Mouse (Mus musculus): ENCODE results near the gene Pgm2. TPM values are rescaled to one million over a fixed set of nuclear protein-coding genes. Genes with fewer than 3 reads are reported as not detected.

Pgm2 gene
- polyA plus RNA-seq, 1 experiment from 2014 or later = 25.1 TPM

- DNase-seq (ENCODE audit: low spot score) = no peak
- no peak overlapping the region for H3K27ac ChIP-seq (replicated peaks)
- WGBS = 64% methylated on average over 5 of the region's 5 CpGs
Observed at GRCm38 (mm10) chr5:64125783-64126182, 33.0 kb downstream of the Pgm2 start.

GRCm38 (mm10) chr5:64131550-64131949, 38.8 kb downstream of the Pgm2 start:
- Histone ChIP-seq H3K27ac (replicated peaks) (no peak overlapping the region), H3K36me3 (peaks cover 16% of the 10 kb centered on the region), H3K4me1 (no peaks in the 10 kb centered on the region), H3K4me3 (no peak overlapping the region), H3K27me3 (ENCODE audit: low read depth, poor library complexity, severe bottlenecking) (no peaks in the 10 kb centered on the region), H3K9me3 (replicated peaks) (no peaks in the 10 kb centered on the region)
- no peak for DNase-seq (ENCODE audit: low spot score)
- 76% methylated on average over 5 of the region's 5 CpGs for WGBS

More at GRCm38 (mm10) chr5:64125783-64126182, 33.0 kb downstream of the Pgm2 start:
- no peaks in the 10 kb centered on the region for H3K4me1 ChIP-seq
- H3K36me3 ChIP-seq = peaks cover 17% of the 10 kb centered on the region
- no peaks in the 10 kb centered on the region for H3K9me3 ChIP-seq (replicated peaks)
- no peak overlapping the region for H3K4me3 ChIP-seq
- H3K27me3 ChIP-seq (ENCODE audit: low read depth, poor library complexity, severe bottlenecking) = no peaks in the 10 kb centered on the region

- Histone ChIP-seq H3K4me3 (no peak overlapping the region), H3K27ac (replicated peaks) (no peak overlapping the region), H3K27me3 (ENCODE audit: low read depth, poor library complexity, severe bottlenecking) (no peaks in the 10 kb centered on the region), H3K9me3 (replicated peaks) (no peaks in the 10 kb centered on the region), H3K4me1 (no peaks in the 10 kb centered on the region), H3K36me3 (0 out of 2 replicates have a peak, but pooled peaks cover under 1% of the 10 kb centered on the region)
- no peak for DNase-seq (ENCODE audit: low spot score)
- 92% methylated on average over 4 of the region's 4 CpGs for WGBS
Observed at GRCm38 (mm10) chr5:64133901-64134300, 41.2 kb downstream of the Pgm2 start.

GRCm38 (mm10) chr5:64136325-64136724, 43.6 kb downstream of the Pgm2 start:
- no peak overlapping the region for H3K4me3 ChIP-seq
- no peaks in the 10 kb centered on the region for H3K4me1 ChIP-seq
- no peak for DNase-seq (ENCODE audit: low spot score)
- no peaks in the 10 kb centered on the region for H3K36me3 ChIP-seq
- 82% methylated on average over 5 of the region's 5 CpGs for WGBS
- no peaks in the 10 kb centered on the region for H3K9me3 ChIP-seq (replicated peaks)
- no peak overlapping the region for H3K27ac ChIP-seq (replicated peaks)
- no peaks in the 10 kb centered on the region for H3K27me3 ChIP-seq (ENCODE audit: low read depth, poor library complexity, severe bottlenecking)

- no peak for DNase-seq (ENCODE audit: low spot score)
- WGBS = 92% methylated on average over 3 of the region's 3 CpGs
- Histone ChIP-seq H3K27me3 (ENCODE audit: low read depth, poor library complexity, severe bottlenecking) (no peaks in the 10 kb centered on the region), H3K27ac (replicated peaks) (no peak overlapping the region), H3K4me1 (no peaks in the 10 kb centered on the region), H3K9me3 (replicated peaks) (no peaks in the 10 kb centered on the region), H3K4me3 (no peak overlapping the region), H3K36me3 (no peaks in the 10 kb centered on the region)
Observed at GRCm38 (mm10) chr5:64140202-64140601, 47.5 kb downstream of the Pgm2 start.

- Histone ChIP-seq H3K4me1 (peaks cover 7% of the 10 kb centered on the region), H3K9me3 (replicated peaks) (no peaks in the 10 kb centered on the region), H3K4me3 (no peak overlapping the region), H3K27me3 (ENCODE audit: low read depth, poor library complexity, severe bottlenecking) (no peaks in the 10 kb centered on the region), H3K27ac (replicated peaks) (no peak overlapping the region), H3K36me3 (no peaks in the 10 kb centered on the region)
- no peak for DNase-seq (ENCODE audit: low spot score)
- 84% methylated on average over 5 of the region's 5 CpGs for WGBS
Observed at GRCm38 (mm10) chr5:64144315-64144714, 51.6 kb downstream of the Pgm2 start.

- DNase-seq (ENCODE audit: low spot score) = no peak
- WGBS = 80% methylated on average over 10 of the region's 10 CpGs
Observed at GRCm38 (mm10) chr5:64146384-64147005, 53.7 kb downstream of the Pgm2 start.

GRCm38 (mm10) chr5:64149184-64150127, 56.7 kb downstream of the Pgm2 start:
- Histone ChIP-seq H3K27ac (replicated peaks) (no peak overlapping the region), H3K4me1 (peaks cover 15% of the 10 kb centered on the region), H3K9me3 (replicated peaks) (no peaks in the 10 kb centered on the region), H3K36me3 (no peaks in the 10 kb centered on the region), H3K27me3 (ENCODE audit: low read depth, poor library complexity, severe bottlenecking) (peaks cover 11% of the 10 kb centered on the region), H3K4me3 (no peak overlapping the region)
- 29% methylated on average over 17 of the region's 17 CpGs for WGBS
- no peak for DNase-seq (ENCODE audit: low spot score)

More at GRCm38 (mm10) chr5:64146384-64147005, 53.7 kb downstream of the Pgm2 start:
- Histone ChIP-seq H3K36me3 (no peaks in the 10 kb centered on the region), H3K27me3 (ENCODE audit: low read depth, poor library complexity, severe bottlenecking) (peaks cover 11% of the 10 kb centered on the region), H3K9me3 (replicated peaks) (no peaks in the 10 kb centered on the region), H3K4me1 (peaks cover 15% of the 10 kb centered on the region), H3K27ac (replicated peaks) (no peak overlapping the region; the same call in 1 of the 2 replicates), H3K4me3 (no peak overlapping the region)

GRCm38 (mm10) chr5:64153319-64153718, 60.6 kb downstream of the Pgm2 start:
- WGBS = 83% methylated on average over 1 of the region's 1 CpGs
- Histone ChIP-seq H3K4me3 (no peak overlapping the region), H3K36me3 (no peaks in the 10 kb centered on the region), H3K27ac (replicated peaks) (no peak overlapping the region), H3K27me3 (ENCODE audit: low read depth, poor library complexity, severe bottlenecking) (peaks cover 37% of the 10 kb centered on the region), H3K9me3 (replicated peaks) (no peaks in the 10 kb centered on the region), H3K4me1 (peaks cover 15% of the 10 kb centered on the region)
- DNase-seq (ENCODE audit: low spot score) = no peak

GRCm38 (mm10) chr5:64155861-64156550, 63.3 kb downstream of the Pgm2 start, which contains the start of gene Tbc1d1:
Tbc1d1 (plus strand) TSS chr5:64156305.
- no peak within 1 kb of the TSS for H3K27ac ChIP-seq (replicated peaks)
- 61% methylated on average over 11 of the region's 11 CpGs for WGBS
- H3K4me1 ChIP-seq = peaks cover 20% of the 10 kb centered on the region
- H3K36me3 ChIP-seq = no peaks in the 10 kb centered on the region
- no peak for DNase-seq (ENCODE audit: low spot score)
- peaks cover 51% of the 10 kb centered on the region for H3K27me3 ChIP-seq (ENCODE audit: low read depth, poor library complexity, severe bottlenecking)
- no peaks in the 10 kb centered on the region for H3K9me3 ChIP-seq (replicated peaks)
- no peak within 1 kb of the TSS for H3K4me3 ChIP-seq

- H3K4me3 ChIP-seq = no peak overlapping the region
- H3K4me1 ChIP-seq = peaks cover 24% of the 10 kb centered on the region
- H3K9me3 ChIP-seq (replicated peaks) = no peaks in the 10 kb centered on the region
- H3K27ac ChIP-seq (replicated peaks) = no peak overlapping the region
- H3K36me3 ChIP-seq = no peaks in the 10 kb centered on the region
- peaks cover 57% of the 10 kb centered on the region for H3K27me3 ChIP-seq (ENCODE audit: low read depth, poor library complexity, severe bottlenecking)
- WGBS = 58% methylated on average over 4 of the region's 4 CpGs
- no peak for DNase-seq (ENCODE audit: low spot score)
Observed at GRCm38 (mm10) chr5:64156579-64156978, 63.8 kb downstream of the Pgm2 start.

- DNase-seq (ENCODE audit: low spot score) = no peak
- H3K9me3 ChIP-seq (replicated peaks) = no peaks in the 10 kb centered on the region
- H3K27ac ChIP-seq (replicated peaks) = no peak overlapping the region
- no peaks in the 10 kb centered on the region for H3K36me3 ChIP-seq
- H3K4me3 ChIP-seq = no peak overlapping the region
- peaks cover 24% of the 10 kb centered on the region for H3K4me1 ChIP-seq
- H3K27me3 ChIP-seq (ENCODE audit: low read depth, poor library complexity, severe bottlenecking) = peaks cover 70% of the 10 kb centered on the region
- WGBS = 38% methylated on average over 1 of the region's 1 CpGs
Observed at GRCm38 (mm10) chr5:64157926-64158325, 65.2 kb downstream of the Pgm2 start.
